Mouse (Mus musculus) stomach, embryonic 14.5 days (tissue): ENCODE data around the gene Slc4a4. TPM values are rescaled to one million over a fixed set of nuclear protein-coding genes. Genes with fewer than 3 reads are reported as not detected.

Source experiments
- ATAC-seq: fragments of 200-750 bp; cut with Nextera tagmentation; 2 replicates; pipeline ENCODE4 v1.8.0; 2017; ENCODE audit warnings: low read depth, moderate TSS enrichment; ENCODE audit not compliant: insufficient number of reproducible peaks, insufficient read depth, low FRiP score
- H3K27ac ChIP-seq: fragments of 300-500 bp; sonication (generic); 2 replicates; pipeline ENCODE4 v1.5.1; 2014; ENCODE audit warnings: mild to moderate bottlenecking, low read length, moderate library complexity, mixed read lengths
- H3K27me3 ChIP-seq: fragments of 300-500 bp; sonication (generic); 2 replicates; pipeline ENCODE4 v1.6.1; 2014; ENCODE audit warnings: low read length, control low read depth, mixed read lengths; ENCODE audit not compliant: control insufficient read depth, insufficient read depth
- H3K36me3 ChIP-seq: fragments of 300-500 bp; sonication (generic); 2 replicates; pipeline ENCODE4 v1.6.1; 2014; ENCODE audit warnings: mild to moderate bottlenecking, control low read depth, low read length, moderate library complexity, mixed read lengths; ENCODE audit not compliant: control insufficient read depth, insufficient read depth
- H3K4me1 ChIP-seq: fragments of 300-500 bp; sonication (generic); 2 replicates; pipeline ENCODE4 v1.6.1; 2014; ENCODE audit warnings: low read length, control low read depth, mixed read lengths; ENCODE audit not compliant: control insufficient read depth, insufficient read depth
- H3K4me2 ChIP-seq: fragments of 300-500 bp; sonication (generic); replicated peaks from 2 replicates; pipeline ENCODE4 v1.6.1; 2014; ENCODE audit warnings: low read depth, low read length, control low read depth
- H3K4me3 ChIP-seq: fragments of 300-500 bp; sonication (generic); 2 replicates; pipeline ENCODE4 v1.5.1; 2014; ENCODE audit warnings: low read depth, low read length, control low read depth
- H3K9ac ChIP-seq: fragments of 300-500 bp; sonication (generic); replicated peaks from 2 replicates; pipeline ENCODE4 v1.6.1; 2014; ENCODE audit warnings: low read depth, mild to moderate bottlenecking, control low read depth, low read length, moderate library complexity, mixed read lengths
- H3K9me3 ChIP-seq: fragments of 300-500 bp; sonication (generic); 2 replicates; pipeline ENCODE4 v1.6.1; 2016; ENCODE audit warnings: low read depth, low read length, control low read depth; ENCODE audit not compliant: control insufficient read depth
- WGBS: fragments of 180-500 bp; shearing (Covaris S2); extraction: QIAGEN DNeasy Blood & Tissue Kit; methylation state at CpG from one replicate; pipeline ENCODE4 v1.1.7; 2014; 5-methylcytosine and 5-hydroxymethylcytosine counted together
- polyA plus RNA-seq: library from polyadenylated mRNA; unstranded; fragments of >200 nt; fragmentation: Nextera tagmentation; extraction: Ambion mirVana; gene quantifications from 2 replicates; pipeline ENCODE4 v1.2.1, GENCODE M21; 2014

Gene Slc4a4
- polyA plus RNA-seq, result 4.4 and 5.1 TPM in 2 replicates

DNA sequence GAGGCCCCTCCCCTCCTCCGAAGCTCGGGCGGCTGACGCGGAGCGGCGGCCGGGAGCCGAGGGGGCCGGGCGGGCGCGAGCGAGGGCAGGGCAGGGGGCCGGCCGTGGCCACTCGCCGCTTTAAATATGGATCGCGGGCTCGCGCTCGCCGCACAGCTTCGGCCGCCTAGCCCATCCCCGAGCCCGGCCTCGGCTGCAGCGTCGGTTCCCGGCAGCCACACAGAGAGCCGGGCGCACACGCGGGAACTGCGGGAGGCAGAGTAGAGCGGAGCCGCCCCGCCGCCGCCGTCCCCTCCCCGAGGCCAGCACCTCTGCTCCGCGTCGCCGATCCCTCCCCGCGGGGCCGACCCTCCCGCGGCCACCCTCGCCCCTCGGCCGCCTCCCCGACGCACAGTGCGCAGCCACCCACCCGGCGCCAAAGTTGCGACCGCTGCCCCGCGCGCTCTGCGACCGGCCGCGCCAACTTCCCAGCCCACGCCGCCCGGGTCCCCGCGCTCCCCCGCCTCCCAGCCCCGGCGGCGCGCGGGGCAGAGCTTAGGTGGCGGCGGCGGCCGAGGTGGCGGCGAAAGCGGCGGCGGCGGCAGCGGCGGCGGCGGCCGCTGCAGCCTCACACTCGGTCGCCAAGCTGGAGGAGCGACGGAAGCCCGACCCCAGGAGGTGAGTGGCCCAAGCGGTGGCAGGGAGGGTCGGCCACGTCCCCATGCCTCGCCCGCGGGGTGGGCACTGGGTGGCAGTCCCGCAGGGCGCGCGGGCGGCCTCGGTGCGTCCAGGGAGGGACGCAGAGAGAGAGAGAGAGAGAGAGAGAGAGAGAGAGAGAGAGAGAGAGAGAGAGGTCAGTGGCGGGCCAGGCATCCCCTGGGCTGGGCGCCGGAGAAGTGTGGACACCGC is at the start of gene Slc4a4:
Gene Slc4a4 (plus strand): TSS at position 151 of the 888 bp plus-strand sequence.
- H3K4me3 ChIP-seq, result peak within 1 kb of the TSS; percentile 75
- no peaks in the 10 kb centered on the region for H3K36me3 ChIP-seq
- H3K9ac ChIP-seq, result peak within 1 kb of the TSS; percentile 76
- peaks cover 2% of the 10 kb centered on the region; the same call in 1 of the 2 replicates for H3K4me1 ChIP-seq
- no peaks in the 10 kb centered on the region for H3K9me3 ChIP-seq
- 0 out of 2 replicates have a peak within 1 kb of the TSS, but pooled peaks have one; percentile 23 for H3K27ac ChIP-seq
- under 1% methylated on average over 59 of the region's 119 CpGs for WGBS
- peak within 1 kb of the TSS; percentile 88 for H3K4me2 ChIP-seq
- ATAC-seq, result peak; percentile 83
- no peaks in the 10 kb centered on the region for H3K27me3 ChIP-seq

DNA sequence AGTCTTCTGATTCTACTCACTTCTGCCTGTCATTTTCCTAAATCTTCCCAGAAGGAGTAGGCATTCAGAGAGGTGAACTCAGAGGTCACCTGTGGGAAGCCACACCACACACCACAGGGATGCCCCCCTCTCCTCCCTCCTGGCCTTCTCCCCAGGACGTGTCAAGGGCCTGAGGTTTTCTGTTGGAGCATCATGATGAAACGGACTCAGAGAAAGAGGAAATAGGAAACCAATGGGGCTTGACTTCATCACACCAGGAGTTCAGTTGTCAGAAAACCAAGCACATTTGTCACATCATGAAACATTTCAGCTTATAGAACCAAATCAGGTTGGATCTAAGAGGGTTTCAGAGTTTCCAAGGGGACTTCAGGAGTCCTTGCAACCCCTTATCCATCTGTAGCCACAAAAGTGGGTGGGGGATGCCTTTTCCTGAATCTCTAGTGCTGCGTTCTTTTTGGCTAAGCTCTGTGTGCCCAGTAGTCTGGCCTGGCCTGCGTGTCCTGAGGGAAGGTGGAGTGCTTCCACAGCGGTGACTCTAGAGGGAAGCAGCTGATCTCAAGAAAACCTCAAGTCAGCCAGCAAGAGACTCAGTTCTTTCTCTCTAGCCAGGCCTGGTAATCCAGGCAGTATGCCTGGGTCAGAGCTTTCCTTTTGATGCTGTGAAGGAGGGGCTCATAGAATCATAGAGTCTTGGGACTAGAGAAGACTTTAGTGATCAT is 46.4 kb upstream of the Slc4a4 start:
- no peaks in the 10 kb centered on the region for H3K27me3 ChIP-seq
- H3K4me2 ChIP-seq, result no peak overlapping the region
- H3K9me3 ChIP-seq, result no peaks in the 10 kb centered on the region
- no peaks in the 10 kb centered on the region for H3K36me3 ChIP-seq
- 71% methylated on average over 5 of the region's 5 CpGs for WGBS
- no peak overlapping the region for H3K4me3 ChIP-seq
- no peak overlapping the region for H3K9ac ChIP-seq
- H3K4me1 ChIP-seq, result no peaks in the 10 kb centered on the region
- H3K27ac ChIP-seq, result no peak overlapping the region
- no peak for ATAC-seq

DNA sequence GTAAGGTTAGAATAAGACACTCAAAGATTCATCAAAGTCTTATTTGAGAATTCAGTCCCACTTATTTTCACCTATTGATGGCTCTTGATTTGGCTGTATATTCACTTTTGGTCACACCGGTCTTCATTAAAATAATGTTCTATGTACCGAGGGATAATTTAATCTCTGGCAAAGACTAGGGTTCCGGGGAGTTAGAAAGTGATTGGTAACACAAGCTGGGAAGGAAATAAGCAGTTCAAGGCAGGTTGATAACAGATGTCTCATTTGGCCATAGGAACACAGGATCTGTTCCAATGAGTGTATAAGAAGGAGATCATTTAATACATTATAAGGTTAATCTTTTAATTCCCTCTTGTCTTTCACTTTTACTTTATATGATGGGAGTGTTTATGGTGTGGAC is 29.3 kb upstream of the Slc4a4 start:
- Histone ChIP-seq H3K36me3 (no peaks in the 10 kb centered on the region), H3K4me3 (no peak overlapping the region), H3K9me3 (no peaks in the 10 kb centered on the region), H3K9ac (no peak overlapping the region), H3K27me3 (no peaks in the 10 kb centered on the region), H3K4me1 (no peaks in the 10 kb centered on the region), H3K27ac (no peak overlapping the region), H3K4me2 (no peak overlapping the region)
- 85% methylated on average over 3 of the region's 3 CpGs for WGBS
- ATAC-seq, result no peak

DNA sequence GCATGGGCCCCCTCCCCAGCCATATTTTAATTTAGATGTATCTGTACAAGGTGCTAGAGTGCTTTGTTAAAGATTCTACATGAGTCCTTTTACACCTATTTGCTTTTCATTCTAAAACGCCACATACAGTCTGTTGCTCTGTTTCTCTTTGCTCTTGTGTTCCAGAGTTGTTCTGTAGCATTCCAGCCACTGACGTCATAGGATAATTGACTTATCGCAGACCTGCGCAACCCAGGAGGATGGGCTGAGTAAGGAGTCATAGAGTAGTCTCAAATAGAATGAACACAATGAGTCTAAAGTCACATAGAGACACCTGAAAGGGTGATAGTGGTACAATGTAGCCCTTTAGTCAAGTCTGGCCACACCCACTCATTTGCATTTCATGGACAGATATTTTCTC is 28.8 kb upstream of the Slc4a4 start:
- no peaks in the 10 kb centered on the region for H3K9me3 ChIP-seq
- no peaks in the 10 kb centered on the region for H3K36me3 ChIP-seq
- no peak overlapping the region for H3K4me2 ChIP-seq
- H3K9ac ChIP-seq, result no peak overlapping the region
- 82% methylated on average over 4 of the region's 4 CpGs for WGBS
- H3K27ac ChIP-seq, result no peak overlapping the region
- H3K4me1 ChIP-seq, result no peaks in the 10 kb centered on the region
- H3K4me3 ChIP-seq, result no peak overlapping the region
- no peaks in the 10 kb centered on the region for H3K27me3 ChIP-seq
- ATAC-seq, result no peak

DNA sequence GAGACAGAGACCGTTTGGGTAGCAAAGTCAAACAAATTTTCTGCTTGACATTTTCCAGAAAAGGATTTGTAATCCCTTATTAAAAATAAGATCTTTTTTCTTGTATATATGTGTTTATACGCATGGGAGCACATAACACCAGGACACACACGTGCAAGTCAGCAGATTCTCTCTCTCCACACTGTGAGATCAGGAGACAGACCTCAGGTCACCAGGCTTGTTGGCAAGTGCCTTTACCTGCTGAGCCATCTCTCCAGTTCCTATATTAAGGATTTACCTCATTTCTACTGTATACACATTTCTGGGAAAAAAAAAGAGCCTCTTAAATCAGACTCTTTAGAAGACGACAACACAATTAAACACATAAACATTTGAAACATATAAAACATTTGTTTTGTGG is 28.4 kb upstream of the Slc4a4 start:
- Histone ChIP-seq H3K4me1 (no peaks in the 10 kb centered on the region), H3K9ac (no peak overlapping the region), H3K4me2 (no peak overlapping the region), H3K9me3 (no peaks in the 10 kb centered on the region), H3K27me3 (no peaks in the 10 kb centered on the region), H3K27ac (no peak overlapping the region), H3K36me3 (no peaks in the 10 kb centered on the region), H3K4me3 (no peak overlapping the region)
- WGBS, result 67% methylated on average over 4 of the region's 4 CpGs
- no peak for ATAC-seq

DNA sequence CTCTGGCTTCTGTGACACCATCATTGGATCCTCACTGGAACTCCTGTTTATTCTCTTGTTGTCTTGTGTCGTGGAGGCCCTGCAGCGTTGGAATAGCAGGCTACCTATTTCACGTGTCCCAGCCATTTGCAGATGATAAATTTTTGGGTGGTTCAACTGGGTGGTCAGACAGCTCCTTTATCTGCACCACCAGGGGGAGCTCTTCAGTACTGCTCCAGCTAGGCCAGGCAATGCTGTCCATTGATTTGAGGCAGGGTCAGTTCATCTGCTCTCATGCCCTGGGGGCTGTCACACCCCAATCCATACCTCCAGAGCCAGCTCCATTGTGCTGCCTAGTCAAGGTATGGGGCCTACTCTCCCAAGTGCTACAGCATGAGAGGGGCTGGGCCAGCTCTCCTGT is 24.5 kb upstream of the Slc4a4 start:
- no peak overlapping the region for H3K4me2 ChIP-seq
- H3K4me3 ChIP-seq, result no peak overlapping the region
- ATAC-seq, result no peak
- no peak overlapping the region for H3K9ac ChIP-seq
- H3K9me3 ChIP-seq, result no peaks in the 10 kb centered on the region
- no peaks in the 10 kb centered on the region for H3K36me3 ChIP-seq
- no peaks in the 10 kb centered on the region for H3K27me3 ChIP-seq
- 53% methylated on average over 3 of the region's 3 CpGs for WGBS
- no peaks in the 10 kb centered on the region for H3K4me1 ChIP-seq
- H3K27ac ChIP-seq, result no peak overlapping the region

DNA sequence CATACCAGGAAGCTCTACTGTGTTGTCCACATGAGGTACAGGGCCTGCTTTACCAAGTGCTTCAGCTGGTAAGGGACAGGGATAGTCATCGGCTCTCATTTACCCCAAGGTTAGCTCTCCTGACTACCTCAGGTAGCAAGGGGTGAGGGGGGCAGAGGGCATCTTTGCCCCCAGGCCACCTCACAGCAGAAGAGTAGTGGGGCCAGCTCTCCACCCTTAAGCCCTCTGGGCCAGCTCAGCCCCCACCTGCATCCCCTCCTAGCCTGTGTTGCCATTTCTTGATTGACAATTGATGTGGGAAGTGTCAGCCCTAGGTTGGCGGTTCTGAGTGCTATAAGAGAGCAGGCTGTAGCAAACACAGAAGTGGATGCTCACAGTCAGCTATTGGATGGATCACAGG is 23.8 kb upstream of the Slc4a4 start:
- Histone ChIP-seq H3K27me3 (no peaks in the 10 kb centered on the region), H3K9ac (no peak overlapping the region), H3K27ac (no peak overlapping the region), H3K9me3 (no peaks in the 10 kb centered on the region), H3K4me1 (no peaks in the 10 kb centered on the region), H3K4me2 (no peak overlapping the region), H3K4me3 (no peak overlapping the region), H3K36me3 (no peaks in the 10 kb centered on the region)
- ATAC-seq, result no peak
- 92% methylated on average over 2 of the region's 2 CpGs for WGBS

DNA sequence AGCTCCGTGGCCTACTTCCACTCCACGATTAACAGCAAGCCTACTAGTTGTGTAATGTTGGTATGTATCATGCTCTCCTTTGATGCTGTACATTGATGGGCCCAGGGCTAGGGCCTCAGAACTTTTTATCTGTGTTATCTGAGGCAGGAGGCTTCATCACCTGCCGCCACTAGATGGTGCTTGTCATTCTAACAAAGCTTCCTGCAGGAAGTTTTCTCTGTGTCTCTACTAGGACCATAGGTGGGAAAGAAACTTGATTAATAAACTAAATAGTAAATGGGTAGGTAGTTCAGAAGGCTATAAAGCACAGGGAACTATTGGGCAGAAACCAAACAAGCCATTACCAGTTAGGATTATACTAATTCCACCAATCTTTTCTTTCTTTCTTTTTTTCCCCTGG is 2.5 kb upstream of the Slc4a4 start:
- Histone ChIP-seq H3K9me3 (no peaks in the 10 kb centered on the region), H3K27ac (no peak overlapping the region), H3K4me2 (no peak overlapping the region), H3K36me3 (no peaks in the 10 kb centered on the region), H3K9ac (no peak overlapping the region), H3K27me3 (no peaks in the 10 kb centered on the region), H3K4me3 (no peak overlapping the region), H3K4me1 (peaks cover 2% of the 10 kb centered on the region; the same call in 1 of the 2 replicates)
- no peak for ATAC-seq
- WGBS, result 19% methylated on average over 3 of the region's 3 CpGs
